ENCODE assay signal across 9 mouse cellular contexts in genomic region chr8:120426622-120427385, GRCm38 (mm10).
DNase-seq lines count a peak whose midpoint lies in the region; ATAC-seq and TF ChIP-seq lines count a peak whose summit lies in the region.
"Had no signal": no experiment of that assay in that cellular context is flagged by ENCODE, and none has a peak within 500 bp of the region (broad histone marks: within the 10 kb centered on the region; RNA-seq: fewer than 3 reads in every experiment).

No protein-coding gene starts in this region.

- H3K36me3 ChIP-seq in kidney, adult 2 months (ENCODE audit: control insufficient read depth, insufficient read depth, low read length) = no peaks in the 10 kb centered on the region
- H3K36me3 ChIP-seq in forebrain, embryonic 13.5 days (ENCODE audit: poor library complexity, severe bottlenecking) = no peaks in the 10 kb centered on the region
- H3K36me3 ChIP-seq in lung, embryonic 16.5 days (ENCODE audit: control insufficient read depth, insufficient read depth, low read length) = no peaks in the 10 kb centered on the region

- TF ChIP-seq POLR2A in kidney, adult 2 months (IDR thresholded peaks at IDR 0.05; ENCODE audit: low read depth, low read length) = no peak

- H3K27ac ChIP-seq in kidney, adult 2 months (ENCODE audit: insufficient read depth, low read depth, low read length) = no peak overlapping the region
- H3K27ac ChIP-seq in forebrain, embryonic 13.5 days = peak overlapping the region; percentile 99
- H3K27ac ChIP-seq in layer of hippocampus, adult 2 months = peak overlapping the region; percentile 86
- H3K27ac ChIP-seq in lung, embryonic 16.5 days (ENCODE audit: low read length) = peak overlapping the region; percentile 80

- 50% methylated on average over 20 of the region's 20 CpGs for WGBS in kidney, adult 2 months
- 13% methylated on average over 20 of the region's 20 CpGs for WGBS in forebrain, embryonic 13.5 days
- WGBS in lung, embryonic 16.5 days = 37% methylated on average over 20 of the region's 20 CpGs

- DNase-seq in kidney, adult 2 months = peak; percentile 60
- DNase-seq in kidney, adult 18-20 months = no peak
- peak; percentile 69 to 70 for DNase-seq in heart, postnatal 10 days
- DNase-seq in layer of hippocampus, adult 2 months (ENCODE audit: low spot score in 2 of 2) = peak; percentile 81 to 86
- peak; percentile 85 to 86 for DNase-seq in right cerebral cortex, postnatal 10 days (ENCODE audit: low spot score in 2 of 2)
- DNase-seq in spleen, postnatal 4 days (ENCODE audit: low spot score in 2 of 2) = no peak

- H3K9ac ChIP-seq in forebrain, embryonic 13.5 days = peak overlapping the region; percentile 45
- peak overlapping the region; percentile 59 for H3K9ac ChIP-seq in lung, embryonic 16.5 days (ENCODE audit: low read length)

- no peaks in the 10 kb centered on the region for H3K27me3 ChIP-seq in kidney, adult 2 months (replicated peaks; ENCODE audit: control insufficient read depth, insufficient read depth, low read length)
- no peaks in the 10 kb centered on the region for H3K27me3 ChIP-seq in forebrain, embryonic 13.5 days
- H3K27me3 ChIP-seq in lung, embryonic 16.5 days (ENCODE audit: control insufficient read depth, insufficient read depth, low read depth, low read length) = no peaks in the 10 kb centered on the region

- no peak overlapping the region for H3K4me2 ChIP-seq in forebrain, embryonic 13.5 days
- H3K4me2 ChIP-seq in lung, embryonic 16.5 days (ENCODE audit: low read depth, low read length) = no peak overlapping the region

- peaks cover 3% of the 10 kb centered on the region; the same call in 1 of the 2 replicates for H3K4me1 ChIP-seq in kidney, adult 2 months (ENCODE audit: control insufficient read depth, insufficient read depth, low read length)
- peaks cover 82% of the 10 kb centered on the region for H3K4me1 ChIP-seq in forebrain, embryonic 13.5 days
- H3K4me1 ChIP-seq in lung, embryonic 16.5 days (replicated peaks; ENCODE audit: control insufficient read depth, insufficient read depth, low read length) = peaks cover 45% of the 10 kb centered on the region

- TF ChIP-seq CTCF in kidney, adult 2 months (conservative IDR thresholded peaks at IDR 0.05; ENCODE audit: insufficient read depth, insufficient read length, low read depth, low read length) = no peak
- TF ChIP-seq CTCF in layer of hippocampus, adult 2 months (conservative IDR thresholded peaks at IDR 0.05) = no peak

- intact Hi-C loops in heart, postnatal 10 days (cut with DNase I) = no loop called here

- H3K4me3 ChIP-seq in kidney, adult 2 months (ENCODE audit: insufficient read depth, low read depth, low read length) = no peak overlapping the region
- H3K4me3 ChIP-seq in forebrain, embryonic 13.5 days = no peak overlapping the region
- no peak overlapping the region for H3K4me3 ChIP-seq in layer of hippocampus, adult 2 months
- H3K4me3 ChIP-seq in lung, embryonic 16.5 days (ENCODE audit: low read length) = no peak overlapping the region
- H3K4me3 ChIP-seq: myocyte had no signal

- ATAC-seq in forebrain, embryonic 13.5 days = no peak
- peak; percentile 6; the same call in 1 of the 2 replicates for ATAC-seq in lung, embryonic 16.5 days (ENCODE audit: low read depth)

- H3K9me3 ChIP-seq in forebrain, embryonic 13.5 days (replicated peaks) = no peaks in the 10 kb centered on the region
- no peaks in the 10 kb centered on the region for H3K9me3 ChIP-seq in lung, embryonic 16.5 days (ENCODE audit: control insufficient read depth, low read length)

Comparison
In these comparisons a context has a peak if more than half of its experiments do, and no peak if none do; other contexts are left out.
1. DNase-seq: peak in kidney, adult 2 months (single experiment), heart, postnatal 10 days (2 of 2), layer of hippocampus, adult 2 months (2 of 2) and right cerebral cortex, postnatal 10 days (2 of 2); none in kidney, adult 18-20 months (single experiment) and spleen, postnatal 4 days (0 of 2).